Mouse (Mus musculus) stomach, embryonic 14.5 days (tissue): Measurements from ENCODE around the gene Il13ra1. TPM values are rescaled to one million over a fixed set of nuclear protein-coding genes. Genes with fewer than 3 reads are reported as not detected.

ENCODE experiments used
- ATAC-seq: fragments of 200-750 bp; cut with Nextera tagmentation; 2 replicates; pipeline ENCODE4 v1.8.0; 2017; ENCODE audit warnings: low read depth, moderate TSS enrichment; ENCODE audit not compliant: insufficient number of reproducible peaks, insufficient read depth, low FRiP score
- H3K27ac ChIP-seq: fragments of 300-500 bp; sonication (generic); 2 replicates; pipeline ENCODE4 v1.5.1; 2014; ENCODE audit warnings: mild to moderate bottlenecking, low read length, moderate library complexity, mixed read lengths
- H3K27me3 ChIP-seq: fragments of 300-500 bp; sonication (generic); 2 replicates; pipeline ENCODE4 v1.6.1; 2014; ENCODE audit warnings: low read length, control low read depth, mixed read lengths; ENCODE audit not compliant: control insufficient read depth, insufficient read depth
- H3K36me3 ChIP-seq: fragments of 300-500 bp; sonication (generic); 2 replicates; pipeline ENCODE4 v1.6.1; 2014; ENCODE audit warnings: mild to moderate bottlenecking, control low read depth, low read length, moderate library complexity, mixed read lengths; ENCODE audit not compliant: control insufficient read depth, insufficient read depth
- H3K4me1 ChIP-seq: fragments of 300-500 bp; sonication (generic); 2 replicates; pipeline ENCODE4 v1.6.1; 2014; ENCODE audit warnings: low read length, control low read depth, mixed read lengths; ENCODE audit not compliant: control insufficient read depth, insufficient read depth
- H3K4me2 ChIP-seq: fragments of 300-500 bp; sonication (generic); replicated peaks from 2 replicates; pipeline ENCODE4 v1.6.1; 2014; ENCODE audit warnings: low read depth, low read length, control low read depth
- H3K4me3 ChIP-seq: fragments of 300-500 bp; sonication (generic); 2 replicates; pipeline ENCODE4 v1.5.1; 2014; ENCODE audit warnings: low read depth, low read length, control low read depth
- H3K9ac ChIP-seq: fragments of 300-500 bp; sonication (generic); replicated peaks from 2 replicates; pipeline ENCODE4 v1.6.1; 2014; ENCODE audit warnings: low read depth, mild to moderate bottlenecking, control low read depth, low read length, moderate library complexity, mixed read lengths
- H3K9me3 ChIP-seq: fragments of 300-500 bp; sonication (generic); 2 replicates; pipeline ENCODE4 v1.6.1; 2016; ENCODE audit warnings: low read depth, low read length, control low read depth; ENCODE audit not compliant: control insufficient read depth
- WGBS: fragments of 180-500 bp; shearing (Covaris S2); extraction: QIAGEN DNeasy Blood & Tissue Kit; methylation state at CpG from one replicate; pipeline ENCODE4 v1.1.7; 2014; 5-methylcytosine and 5-hydroxymethylcytosine counted together
- polyA plus RNA-seq: library from polyadenylated mRNA; unstranded; fragments of >200 nt; fragmentation: Nextera tagmentation; extraction: Ambion mirVana; gene quantifications from 2 replicates; pipeline ENCODE4 v1.2.1, GENCODE M21; 2014

The Il13ra1 gene
- polyA plus RNA-seq, 1 experiment from 2014 or later, result 30.6 TPM

DNA sequence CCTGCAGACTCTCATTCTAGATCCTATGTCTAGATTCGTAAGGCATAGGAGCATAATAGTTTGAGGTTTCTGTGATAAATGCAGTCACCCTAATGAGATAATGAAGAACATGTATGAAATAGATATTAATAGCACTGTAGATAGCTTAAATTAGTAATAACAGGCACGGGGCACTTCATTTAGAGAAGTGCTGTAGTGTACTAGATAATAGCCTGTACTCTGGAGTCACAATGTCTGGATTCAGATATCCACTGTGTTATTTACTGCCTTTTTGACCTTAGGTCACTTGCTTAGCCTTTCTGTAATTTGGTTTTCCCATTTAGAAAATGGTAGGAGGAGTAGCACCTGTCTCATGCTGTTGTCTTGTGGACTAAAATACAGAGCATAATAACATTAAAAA is 44.8 kb downstream of the Il13ra1 start:
- no peak overlapping the region for H3K4me3 ChIP-seq
- WGBS, result 72% methylated on average over 2 of the region's 2 CpGs
- no peaks in the 10 kb centered on the region for H3K4me1 ChIP-seq
- no peaks in the 10 kb centered on the region for H3K9me3 ChIP-seq
- no peaks in the 10 kb centered on the region for H3K36me3 ChIP-seq
- H3K9ac ChIP-seq, result no peak overlapping the region
- ATAC-seq, result no peak
- H3K4me2 ChIP-seq, result no peak overlapping the region
- H3K27me3 ChIP-seq, result no peaks in the 10 kb centered on the region
- H3K27ac ChIP-seq, result no peak overlapping the region

DNA sequence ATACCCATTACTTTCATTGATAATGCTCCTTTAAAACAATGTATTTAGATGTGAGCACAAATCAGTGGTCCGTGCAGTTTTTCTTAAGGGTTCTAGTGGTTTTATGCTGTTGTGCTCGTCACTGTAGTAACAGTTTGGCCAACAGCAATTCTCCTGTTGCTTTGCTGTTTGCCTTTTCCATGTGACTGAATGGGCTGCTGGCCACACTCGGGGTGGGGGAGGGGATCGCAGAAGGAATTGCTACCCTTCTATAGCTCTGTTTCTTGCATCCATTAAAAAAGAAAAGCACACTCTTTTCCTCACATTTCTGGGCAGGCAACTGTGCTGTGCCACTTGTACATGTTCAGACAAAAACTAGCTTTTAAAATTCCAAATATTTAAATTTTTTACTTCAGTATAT is 49.7 kb downstream of the Il13ra1 start:
- Histone ChIP-seq H3K9ac (no peak overlapping the region), H3K27me3 (no peaks in the 10 kb centered on the region), H3K27ac (no peak overlapping the region), H3K4me1 (no peaks in the 10 kb centered on the region), H3K4me2 (no peak overlapping the region), H3K36me3 (no peaks in the 10 kb centered on the region), H3K9me3 (no peaks in the 10 kb centered on the region), H3K4me3 (no peak overlapping the region)
- no peak for ATAC-seq
- 41% methylated on average over 4 of the region's 4 CpGs for WGBS

DNA sequence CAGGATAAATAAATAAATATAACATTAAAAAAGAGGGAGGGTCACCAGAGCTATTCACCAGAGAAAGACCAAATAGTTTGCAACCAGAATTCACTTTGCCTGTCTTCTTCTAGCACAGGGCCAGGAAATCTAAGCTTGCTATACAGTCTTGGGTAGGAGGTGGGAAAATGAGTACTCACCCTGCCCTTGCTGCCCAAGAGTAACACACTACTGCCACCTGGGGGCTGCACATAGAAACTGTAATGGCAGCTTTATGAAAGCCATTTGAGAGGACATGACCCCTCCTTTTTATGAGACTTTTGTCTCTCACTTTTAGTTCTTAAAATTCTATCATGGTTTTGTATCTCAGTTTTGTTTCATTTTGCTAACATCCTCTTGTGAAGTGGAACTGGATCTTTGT is 71.7 kb downstream of the Il13ra1 start:
- Histone ChIP-seq H3K4me1 (no peaks in the 10 kb centered on the region), H3K9ac (no peak overlapping the region), H3K4me2 (no peak overlapping the region), H3K9me3 (no peaks in the 10 kb centered on the region), H3K4me3 (no peak overlapping the region), H3K27me3 (no peaks in the 10 kb centered on the region), H3K36me3 (no peaks in the 10 kb centered on the region), H3K27ac (no peak overlapping the region)
- ATAC-seq, result no peak

DNA sequence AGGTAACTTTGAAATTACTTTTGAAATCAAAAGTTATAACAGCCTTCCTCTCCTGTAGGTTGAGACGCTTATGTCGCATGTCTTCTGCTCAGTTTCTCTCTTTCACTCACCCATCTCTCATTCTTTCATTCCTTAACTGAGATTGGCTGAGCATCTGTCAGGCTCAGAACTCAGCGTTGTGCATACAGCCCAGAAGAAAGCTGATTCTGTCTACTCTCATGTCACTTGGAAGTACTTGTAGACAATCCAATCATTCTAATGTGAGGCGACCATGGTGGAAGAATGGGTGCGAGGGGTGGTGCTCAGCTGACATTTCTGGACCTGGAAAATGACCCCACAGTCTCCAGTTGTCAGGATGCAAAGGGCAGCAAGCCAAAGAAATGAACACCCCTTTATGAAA is 74.1 kb downstream of the Il13ra1 start:
- ATAC-seq, result no peak

DNA sequence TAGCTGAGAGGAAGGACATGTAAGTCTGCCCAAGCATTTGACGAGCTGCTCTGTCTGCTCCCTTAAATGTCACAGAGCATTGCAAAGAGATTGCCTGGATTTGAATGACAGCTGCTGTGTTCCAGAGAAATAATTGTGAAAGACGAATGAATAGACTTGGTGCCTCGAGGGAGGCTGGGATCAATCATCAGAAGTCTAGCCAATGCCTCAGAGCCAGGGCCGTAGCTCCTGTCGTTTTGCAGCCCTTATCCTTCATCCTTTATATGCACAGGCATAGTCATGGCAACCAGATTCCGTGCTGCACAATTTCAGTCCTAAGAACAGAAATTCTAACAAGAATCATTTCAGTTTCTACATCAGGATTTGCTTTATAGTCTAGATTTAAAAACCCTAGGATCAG is 74.5 kb downstream of the Il13ra1 start:
- H3K4me3 ChIP-seq, result no peak overlapping the region
- no peaks in the 10 kb centered on the region for H3K36me3 ChIP-seq
- no peak overlapping the region for H3K9ac ChIP-seq
- H3K27ac ChIP-seq, result no peak overlapping the region
- ATAC-seq, result no peak
- 51% methylated on average over 6 of the region's 6 CpGs for WGBS
- H3K27me3 ChIP-seq, result no peaks in the 10 kb centered on the region
- no peaks in the 10 kb centered on the region for H3K4me1 ChIP-seq
- no peaks in the 10 kb centered on the region for H3K9me3 ChIP-seq
- no peak overlapping the region for H3K4me2 ChIP-seq

More for the DNA sequence above, 74.1 kb downstream of the Il13ra1 start:
- WGBS, result 69% methylated on average over 5 of the region's 5 CpGs
- Histone ChIP-seq H3K4me2 (no peak overlapping the region), H3K36me3 (no peaks in the 10 kb centered on the region), H3K9me3 (no peaks in the 10 kb centered on the region), H3K27ac (no peak overlapping the region), H3K4me3 (no peak overlapping the region), H3K27me3 (no peaks in the 10 kb centered on the region), H3K9ac (no peak overlapping the region), H3K4me1 (no peaks in the 10 kb centered on the region)

DNA sequence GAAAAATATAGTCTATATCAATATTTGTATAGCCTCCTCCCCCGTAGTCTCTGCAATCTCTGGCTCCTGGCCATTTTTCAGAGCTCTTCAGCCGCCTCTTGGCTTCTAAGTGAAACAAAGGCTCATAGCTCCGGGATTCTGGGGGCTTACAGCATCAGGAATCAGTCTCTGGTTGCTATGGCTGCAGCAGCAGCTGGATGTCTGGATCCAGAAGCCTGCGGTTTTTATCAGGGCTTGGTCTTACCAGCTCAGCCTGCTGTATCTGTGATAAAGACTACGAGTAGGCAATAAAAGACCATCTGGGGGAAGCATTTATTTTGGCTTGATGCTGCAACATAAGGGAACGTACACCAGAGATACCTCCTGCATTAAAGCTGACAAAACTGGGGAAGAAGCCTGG is 82.0 kb downstream of the Il13ra1 start:
- H3K27ac ChIP-seq, result no peak overlapping the region
- no peak overlapping the region for H3K9ac ChIP-seq
- no peak overlapping the region for H3K4me3 ChIP-seq
- H3K27me3 ChIP-seq, result no peaks in the 10 kb centered on the region
- H3K4me1 ChIP-seq, result no peaks in the 10 kb centered on the region
- WGBS, result 24% methylated on average over 6 of the region's 6 CpGs
- no peaks in the 10 kb centered on the region for H3K9me3 ChIP-seq
- H3K36me3 ChIP-seq, result no peaks in the 10 kb centered on the region
- no peak for ATAC-seq
- H3K4me2 ChIP-seq, result no peak overlapping the region

DNA sequence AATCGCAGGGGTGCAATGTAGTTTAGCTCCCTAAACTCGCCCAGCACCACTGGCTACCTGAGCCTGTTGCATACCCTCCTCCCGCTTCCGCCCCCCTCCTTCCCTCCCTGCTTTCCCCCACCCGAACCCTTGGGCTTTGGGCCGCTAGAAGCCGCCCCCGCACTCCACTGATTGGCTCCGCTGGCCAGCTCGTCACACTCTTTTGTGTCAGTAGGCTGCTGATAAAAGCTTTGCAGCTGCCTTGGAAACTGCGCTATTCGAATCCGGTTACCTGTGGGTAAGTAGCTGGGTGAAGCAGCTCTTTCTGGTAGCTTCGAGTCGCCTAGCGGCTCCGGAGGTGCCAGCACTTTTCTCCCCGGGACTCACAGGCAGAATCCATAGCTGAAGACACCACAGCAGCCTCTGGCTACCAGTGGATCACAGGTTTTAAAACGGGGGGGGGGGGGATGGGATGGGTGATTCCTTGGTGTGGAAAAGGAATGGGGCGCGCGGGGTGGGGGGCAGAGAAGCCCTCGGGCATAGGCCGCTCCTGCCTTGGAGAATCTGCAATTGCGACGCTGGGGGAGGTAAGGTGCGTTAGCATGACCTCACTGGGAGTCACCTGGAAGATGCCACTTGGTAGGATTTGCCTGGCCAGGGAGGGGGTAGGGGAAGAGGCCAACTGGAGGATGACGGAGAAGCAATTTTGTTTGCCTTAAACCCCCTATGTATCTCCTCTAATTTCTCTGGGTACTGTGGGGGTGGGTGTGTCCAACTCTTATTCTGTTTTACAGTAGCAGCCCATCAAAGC is 84.0 kb downstream of the Il13ra1 start, which contains the start of gene Zcchc12:
TSS of gene Zcchc12 (plus strand) at position 169 of the 790 bp plus-strand sequence.
- peak; percentile 67; the same call in 1 of the 2 replicates for ATAC-seq
- Histone ChIP-seq H3K9ac (no peak within 1 kb of the TSS), H3K36me3 (no peaks in the 10 kb centered on the region), H3K4me2 (peak within 1 kb of the TSS; percentile 37), H3K4me3 (peak within 1 kb of the TSS; percentile 13; the same call in 1 of the 2 replicates), H3K4me1 (no peaks in the 10 kb centered on the region), H3K27ac (no peak within 1 kb of the TSS), H3K27me3 (no peaks in the 10 kb centered on the region), H3K9me3 (no peaks in the 10 kb centered on the region)
- 26% methylated on average over 28 of the region's 28 CpGs for WGBS

DNA sequence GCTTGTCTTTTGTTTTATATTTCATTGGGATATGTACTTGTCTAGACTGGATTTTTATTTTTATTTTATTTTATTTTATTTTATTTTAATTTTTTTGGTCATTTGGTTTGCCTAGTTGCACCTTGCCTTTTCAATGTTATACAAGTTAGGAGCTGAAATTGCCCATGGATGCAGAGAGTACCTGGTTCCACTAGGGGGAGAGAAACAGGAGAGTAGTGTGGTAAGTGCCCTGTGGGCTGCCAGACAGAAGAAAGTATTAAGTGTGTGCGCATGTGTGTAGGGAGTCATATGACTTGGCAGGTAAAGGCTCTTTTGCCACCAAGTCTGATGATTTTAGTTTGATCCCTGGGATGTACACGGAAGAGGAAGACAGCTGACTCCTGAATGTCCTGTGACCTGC is 97.6 kb downstream of the Il13ra1 start:
- no peaks in the 10 kb centered on the region for H3K9me3 ChIP-seq
- no peak overlapping the region for H3K9ac ChIP-seq
- no peak for ATAC-seq
- H3K27me3 ChIP-seq, result no peaks in the 10 kb centered on the region
- H3K4me2 ChIP-seq, result no peak overlapping the region
- H3K4me3 ChIP-seq, result no peak overlapping the region
- WGBS, result 69% methylated on average over 2 of the region's 2 CpGs
- H3K4me1 ChIP-seq, result no peaks in the 10 kb centered on the region
- H3K36me3 ChIP-seq, result no peaks in the 10 kb centered on the region
- H3K27ac ChIP-seq, result no peak overlapping the region

DNA sequence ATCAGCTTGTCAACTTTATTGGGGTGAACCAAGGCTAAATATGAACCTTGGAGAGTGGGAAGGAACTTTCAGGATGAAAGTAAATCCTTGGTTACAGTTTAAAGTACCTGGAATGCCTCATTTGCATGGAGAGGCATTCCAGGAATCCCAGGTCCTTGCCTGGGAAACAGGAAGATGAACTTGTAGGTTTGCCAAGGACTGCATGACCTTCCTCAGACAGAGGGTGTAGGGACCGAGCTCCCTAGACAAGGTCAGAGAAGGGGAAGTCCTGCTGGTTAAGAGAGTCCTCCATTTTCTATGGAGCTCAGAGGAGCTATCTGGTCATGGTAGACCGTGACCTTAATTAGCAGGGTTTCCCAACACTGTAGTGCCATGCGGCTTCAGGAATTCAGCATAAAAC is 99.3 kb downstream of the Il13ra1 start:
- 87% methylated on average over 3 of the region's 3 CpGs for WGBS
- no peak for ATAC-seq

More for the DNA sequence above, 99.3 kb downstream of the Il13ra1 start:
- H3K9me3 ChIP-seq, result no peaks in the 10 kb centered on the region
- H3K9ac ChIP-seq, result no peak overlapping the region
- no peak overlapping the region for H3K4me2 ChIP-seq
- H3K27me3 ChIP-seq, result no peaks in the 10 kb centered on the region
- H3K36me3 ChIP-seq, result no peaks in the 10 kb centered on the region
- H3K4me3 ChIP-seq, result no peak overlapping the region
- H3K27ac ChIP-seq, result no peak overlapping the region
- no peaks in the 10 kb centered on the region for H3K4me1 ChIP-seq
